Mouse (Mus musculus): ENCODE results near the gene Armh3.

DNA sequence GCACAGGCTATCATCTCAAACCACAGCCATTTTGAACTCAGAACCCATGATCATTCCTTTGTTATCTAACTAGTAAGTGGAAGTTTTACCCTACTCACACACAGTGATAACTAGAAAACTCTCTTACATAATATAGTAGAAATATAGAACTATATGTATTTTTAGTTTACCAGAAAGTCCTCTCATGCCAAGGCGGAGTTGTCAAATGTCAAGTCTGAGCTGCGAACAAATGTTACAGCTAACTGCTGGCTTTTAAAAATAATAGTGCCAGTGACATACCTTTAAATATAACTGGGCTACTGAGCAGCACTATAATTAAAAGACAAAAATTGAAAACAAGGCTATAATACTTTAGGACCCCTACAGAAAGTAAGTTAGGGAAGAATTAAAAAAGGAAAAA, 51.0 kb downstream of the Armh3 start:
- TF ChIP-seq POLR2A (IDR thresholded peaks at IDR 0.05; ENCODE audit: low read depth, low read length) = no peak
- TF ChIP-seq CTCF (IDR thresholded peaks at IDR 0.05; ENCODE audit: extremely low read depth, insufficient read depth, insufficient read length, insufficient replicate concordance) = no peak
